Mouse (Mus musculus): ENCODE measurements at regions not wholly inside any gene's neighbourhood (a gene's known extent, or its start where the extent isn't known, plus 50 kb on each side); places are given as distances from the start of the nearest gene placed in this dataset.

DNA sequence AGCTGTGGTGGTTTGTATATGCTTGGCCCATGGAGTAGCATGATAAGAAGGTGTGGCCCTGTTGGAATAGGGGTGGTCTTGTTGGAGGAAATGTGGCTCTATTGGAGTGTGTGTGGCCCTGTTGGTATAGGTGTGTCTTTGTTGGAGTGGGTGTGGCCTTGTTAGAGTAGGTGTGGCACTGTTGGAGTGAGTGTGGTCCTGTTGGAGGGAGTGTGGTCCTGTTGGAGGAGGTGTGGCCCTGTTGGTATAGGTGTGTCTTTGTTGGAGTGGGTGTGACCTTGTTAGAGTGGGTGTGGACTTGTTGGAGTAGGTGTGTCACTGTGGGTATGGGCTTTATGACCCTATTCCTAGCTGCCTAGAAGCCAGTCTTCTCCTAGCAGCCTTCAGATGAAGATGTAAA, 64.6 kb upstream of the Gm26897 start:
- no peak for TF ChIP-seq CTCF (IDR thresholded peaks at IDR 0.05; ENCODE audit: low read depth)
- TF ChIP-seq EP300 (IDR thresholded peaks at IDR 0.05; ENCODE audit: low read depth) = no peak
